Mouse (Mus musculus) natural killer cell, adult 2 months (primary cell): Measurements from ENCODE around the gene Ackr2.

ENCODE experiments used
- DNase-seq, 2 experiments: peaks; one replicate each; pipeline ENCODE4 v3.0.0; 2022; ENCODE audit warnings: low spot score in 2 of 2

Gene Ackr2

GRCm38 (mm10) chr9:121891301-121891700, 6.9 kb upstream of the Ackr2 start:
- no peak for DNase-seq

GRCm38 (mm10) chr9:121892057-121892687, 6.0 kb upstream of the Ackr2 start:
- no peak for DNase-seq

GRCm38 (mm10) chr9:121894447-121894846, 3.7 kb upstream of the Ackr2 start:
- no peak for DNase-seq

GRCm38 (mm10) chr9:121895392-121895993, 2.7 kb upstream of the Ackr2 start:
- no peak for DNase-seq

DNA sequence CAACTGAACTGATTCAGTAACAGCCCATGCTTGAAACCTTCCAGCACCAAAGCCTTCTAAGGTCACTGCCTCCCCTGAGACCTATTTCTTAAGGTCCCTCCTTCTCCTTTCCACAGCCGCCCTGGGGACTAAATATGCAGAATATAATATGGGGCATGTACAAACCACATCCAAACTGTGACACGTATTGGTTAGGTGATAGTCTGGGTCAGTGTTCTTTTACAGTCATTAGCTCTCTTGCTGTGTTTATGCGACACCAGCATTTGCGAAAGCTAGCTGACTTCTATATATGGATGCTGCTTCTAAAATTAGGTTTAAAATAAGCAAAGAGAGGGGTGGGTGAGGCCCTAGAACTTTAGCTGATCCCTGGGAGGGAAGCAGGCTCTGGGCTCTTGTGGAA, 1.3 kb upstream of the Ackr2 start:
- no peak for DNase-seq

DNA sequence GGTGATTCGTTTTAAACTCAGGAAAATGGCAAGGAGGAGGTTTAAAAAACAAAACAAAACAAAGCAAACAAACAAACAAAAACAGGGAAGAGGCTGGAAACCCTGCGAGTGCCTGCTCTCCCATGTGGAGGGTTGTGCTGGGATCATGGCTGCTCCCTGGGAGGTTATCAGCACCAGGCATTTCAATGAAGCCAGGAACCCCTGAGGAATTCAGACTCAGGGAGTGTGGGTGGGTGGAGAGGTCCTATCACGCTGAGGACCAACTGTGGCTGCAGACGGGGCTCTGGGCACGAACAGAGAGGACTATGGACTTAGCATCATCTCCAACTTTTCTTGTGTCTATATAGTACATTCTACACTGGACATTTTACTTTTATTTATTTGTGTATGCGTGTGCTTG, 1.2 kb downstream of the Ackr2 start:
- no peak for DNase-seq

DNA sequence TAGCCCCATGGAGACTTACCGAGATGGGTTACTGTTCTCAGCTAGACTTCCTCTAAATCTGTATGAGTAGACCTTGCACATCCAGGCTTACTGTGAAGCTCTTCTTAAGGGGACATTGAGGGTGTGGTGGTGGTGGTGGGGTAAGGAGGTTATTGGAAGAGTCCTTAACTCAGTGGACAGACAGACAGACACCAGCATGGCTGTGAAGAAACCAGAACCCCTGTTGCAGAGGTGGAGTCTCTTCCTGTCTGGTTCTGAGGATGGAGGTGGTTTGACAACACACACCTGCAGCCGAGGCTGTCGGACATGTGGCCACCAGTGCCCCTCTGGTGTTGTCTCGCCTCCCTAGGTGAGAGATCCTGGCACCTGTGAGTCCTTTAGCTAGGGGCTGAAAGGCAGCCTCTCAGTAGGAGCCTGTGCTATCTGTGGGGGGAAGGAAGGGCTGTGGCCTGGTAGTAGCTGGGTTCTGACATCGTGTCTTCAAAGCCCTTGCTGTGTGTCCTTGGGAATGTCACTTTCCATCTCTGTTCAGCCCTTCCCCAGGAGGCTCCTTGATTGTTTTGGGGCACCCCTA, 2.2 kb downstream of the Ackr2 start:
- no peak for DNase-seq

DNA sequence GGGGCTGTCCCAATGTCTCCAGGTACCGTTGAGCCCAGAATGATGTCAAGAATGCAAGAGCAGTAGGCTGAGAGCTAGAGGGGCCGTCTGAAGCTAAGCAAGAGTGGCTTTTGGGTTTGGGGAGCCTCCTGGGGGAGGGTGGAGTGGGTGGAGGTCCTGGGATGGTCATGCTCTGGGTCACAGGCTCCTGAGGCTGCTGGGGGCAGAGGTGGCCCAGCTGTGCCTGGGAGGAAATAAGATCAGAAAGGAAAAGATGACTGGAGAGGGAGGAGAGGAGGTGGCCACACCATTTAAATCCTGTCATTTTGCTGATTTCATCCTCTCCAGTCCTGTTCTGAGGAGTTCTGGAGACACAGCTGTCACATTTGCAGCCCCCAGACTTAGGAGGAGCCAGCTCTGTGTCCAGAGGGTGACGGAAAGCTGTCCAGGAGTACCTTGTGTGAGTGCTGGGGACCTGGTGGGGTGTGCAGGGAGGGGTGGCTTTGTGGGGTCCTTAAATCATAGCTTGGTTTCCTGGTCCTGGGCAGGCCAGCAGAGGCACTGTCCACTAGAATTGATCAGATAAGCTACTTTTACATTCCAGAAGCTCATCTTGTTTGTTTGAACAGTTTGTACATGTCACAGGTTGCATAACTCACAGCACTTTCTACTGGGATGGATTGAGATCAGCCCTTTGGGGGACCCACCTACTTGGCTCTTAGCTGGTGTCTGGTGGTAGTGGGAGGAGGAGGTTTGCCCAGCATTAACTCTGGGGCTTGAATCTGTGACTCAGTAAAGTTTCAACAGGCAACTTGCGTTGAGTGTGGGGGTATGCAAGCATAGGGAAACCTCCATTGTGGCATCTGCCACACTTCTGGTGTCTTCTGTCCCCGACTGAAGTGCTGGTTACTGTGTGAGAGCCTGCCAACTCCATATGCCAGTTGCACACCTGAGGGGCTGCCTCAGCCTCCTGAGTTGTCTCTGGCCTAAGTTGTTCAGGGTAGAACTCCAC, 3.9 kb downstream of the Ackr2 start:
- no peak for DNase-seq

DNA sequence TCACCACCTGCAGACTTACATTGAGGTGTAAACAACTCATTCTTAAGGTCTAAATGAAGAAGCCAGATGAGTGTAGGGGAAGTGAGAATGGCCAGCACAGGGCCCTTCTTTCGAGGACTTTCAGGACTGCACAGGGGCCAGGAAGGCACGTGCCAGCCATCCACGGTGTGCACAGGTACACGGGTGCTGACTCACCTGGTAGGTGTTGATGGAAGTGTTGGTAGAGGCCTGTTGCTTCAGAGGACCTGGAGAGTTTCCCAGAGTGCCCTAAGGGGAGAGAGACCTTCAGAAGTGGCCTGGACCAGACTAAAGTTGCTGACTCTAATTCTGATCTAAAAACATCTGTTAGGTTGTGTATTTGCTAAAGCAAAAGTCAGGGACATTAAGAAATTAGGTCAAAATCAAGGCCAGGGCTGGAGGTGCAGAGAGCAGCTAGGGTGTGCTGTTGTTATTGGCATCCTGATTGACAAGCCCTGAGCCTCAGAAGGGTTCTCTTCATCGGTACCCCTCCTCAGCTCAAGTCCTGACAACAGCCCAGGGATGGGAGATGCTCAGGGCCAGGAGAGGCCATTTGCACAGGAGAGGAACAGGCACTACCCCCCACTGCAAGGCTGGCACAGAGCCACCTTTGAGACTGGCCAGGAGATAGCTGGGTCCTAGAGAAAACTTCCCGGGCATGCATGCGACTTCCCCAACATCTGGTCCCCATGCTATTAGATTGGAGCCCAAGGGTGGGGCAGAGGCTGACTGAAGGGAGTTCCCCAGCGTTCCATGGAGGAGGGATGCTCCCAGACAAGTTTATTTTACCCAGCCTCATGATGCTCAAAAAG, 5.5 kb downstream of the Ackr2 start:
- no peak for DNase-seq

DNA sequence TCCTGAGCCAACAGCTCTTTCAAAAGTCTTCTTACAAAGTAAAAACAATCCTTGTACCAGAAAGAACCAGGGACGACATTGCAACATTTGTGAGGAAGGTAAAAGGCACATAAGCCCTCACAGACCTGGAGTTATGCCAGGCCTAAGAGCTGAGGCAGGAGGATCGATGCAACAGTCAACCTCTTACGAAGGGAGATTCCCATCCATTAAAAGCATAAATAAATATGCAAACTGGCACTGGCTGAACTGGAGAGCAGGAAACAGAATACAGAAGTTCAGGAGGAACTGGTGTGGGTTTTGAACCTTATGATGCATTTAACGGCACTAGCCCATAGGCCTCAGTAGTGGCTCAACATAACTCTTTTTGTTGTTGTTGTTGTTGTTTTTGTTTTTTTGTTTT, 6.2 kb downstream of the Ackr2 start:
- DNase-seq = no peak

DNA sequence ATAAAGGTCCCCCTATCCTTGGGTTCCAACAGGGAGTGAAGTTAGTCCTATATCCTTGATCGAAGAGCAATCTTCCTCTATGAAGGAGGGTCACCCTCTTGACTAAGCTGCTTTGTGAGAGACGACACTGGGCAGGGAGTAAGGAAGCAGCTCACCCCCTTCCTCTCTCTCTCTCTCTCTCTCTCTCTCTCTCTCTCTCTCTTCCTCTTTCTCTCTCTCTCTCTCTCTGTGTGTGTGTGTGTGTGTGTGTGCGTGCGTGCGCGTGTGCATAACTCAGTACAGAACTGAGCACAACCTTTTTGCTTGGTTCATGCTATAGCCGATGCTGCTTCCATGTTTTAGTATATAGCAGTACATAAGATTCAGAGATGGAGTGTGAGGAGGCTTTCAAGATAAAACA, 6.8 kb downstream of the Ackr2 start:
- no peak for DNase-seq

- DNase-seq = no peak
Observed at GRCm38 (mm10) chr9:121905556-121906185, 7.5 kb downstream of the Ackr2 start.

GRCm38 (mm10) chr9:121906456-121906855, 8.3 kb downstream of the Ackr2 start:
- DNase-seq = no peak

DNA sequence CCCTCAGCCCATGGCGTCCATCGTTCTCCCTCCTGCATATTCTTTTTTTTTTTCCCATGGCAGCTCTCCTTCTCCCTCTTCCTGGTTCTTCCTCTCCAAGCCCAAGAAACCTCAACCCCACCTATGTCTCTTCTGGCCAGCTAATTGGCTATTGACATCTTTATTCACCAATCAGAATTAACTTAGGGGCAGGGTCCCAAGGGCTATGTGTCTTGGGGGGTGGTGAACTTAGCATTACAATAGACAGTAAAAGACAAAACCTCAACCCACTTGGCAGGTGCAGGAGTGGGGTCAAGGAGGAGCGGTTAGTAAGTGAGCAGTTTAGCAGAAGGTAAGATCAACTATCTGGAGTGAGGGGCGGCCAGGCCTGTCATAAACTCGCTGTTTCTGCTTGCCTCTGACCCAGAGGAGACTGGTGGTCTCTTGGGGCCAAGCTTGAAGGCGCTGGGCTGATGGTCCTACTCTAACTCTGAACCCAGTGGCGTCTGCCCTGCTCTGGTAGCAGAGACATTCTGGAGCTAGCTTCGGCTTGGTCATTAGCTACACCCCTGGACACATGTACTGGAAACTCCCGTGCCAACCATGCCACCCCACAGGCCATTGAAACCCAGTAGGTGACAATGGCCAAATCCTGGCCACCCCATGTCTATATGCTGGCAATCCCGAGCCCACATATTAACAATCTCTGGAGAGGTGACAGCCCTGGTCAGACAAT, 9.4 kb downstream of the Ackr2 start:
- DNase-seq = no peak

- DNase-seq = no peak
Observed at GRCm38 (mm10) chr9:121908321-121908720, 10.2 kb downstream of the Ackr2 start.

DNA sequence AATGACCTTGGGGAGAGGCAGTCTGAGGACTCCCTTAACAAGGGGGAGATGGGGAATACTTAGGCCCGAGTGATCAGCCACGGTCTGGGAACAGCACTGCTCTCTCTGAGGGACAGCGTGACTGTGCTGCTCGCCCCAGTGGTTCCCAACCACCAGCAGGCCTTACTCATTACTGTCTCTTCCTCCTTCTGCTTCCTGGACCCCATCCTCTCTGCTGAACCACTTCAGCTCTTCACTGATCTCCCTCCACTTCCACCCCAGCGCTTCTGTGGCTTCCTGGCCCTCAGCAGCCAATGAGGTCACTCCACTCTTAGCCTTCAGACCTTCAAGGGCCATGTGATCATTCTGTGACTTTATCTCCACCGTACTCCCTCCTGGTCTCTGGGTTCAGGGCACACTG, 11.5 kb downstream of the Ackr2 start:
- DNase-seq = peak in 1 of 2 experiments; percentile 46

GRCm38 (mm10) chr9:121911196-121911595, 13.0 kb downstream of the Ackr2 start:
- DNase-seq = no peak

- no peak for DNase-seq
Observed at GRCm38 (mm10) chr9:121912786-121913185, 14.6 kb downstream of the Ackr2 start.

DNA sequence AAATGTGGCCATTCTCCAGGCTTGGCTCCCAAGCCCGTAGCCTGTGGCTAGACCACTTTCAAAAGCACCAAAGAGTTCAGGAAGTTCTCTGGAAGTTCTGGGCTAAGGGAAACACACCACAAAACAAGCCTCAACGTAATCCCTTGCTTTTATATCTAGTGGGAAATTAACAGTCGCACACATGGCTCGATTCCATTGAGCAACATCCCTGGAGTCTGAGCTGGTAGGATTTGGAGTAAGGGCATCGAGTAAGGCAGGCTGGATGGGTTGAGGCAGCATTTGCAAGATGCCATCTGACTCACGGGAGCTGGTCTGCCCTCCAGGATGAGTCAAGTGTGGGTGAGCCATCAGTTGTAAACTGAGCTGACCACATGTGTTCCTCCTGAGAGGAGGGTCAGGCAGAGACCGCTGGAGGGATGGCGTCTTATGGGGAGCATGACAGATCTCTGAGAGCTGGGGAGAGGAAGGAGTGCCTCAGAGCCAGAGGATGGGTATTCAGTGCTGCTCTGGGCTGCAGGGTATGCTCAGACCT, 16.1 kb downstream of the Ackr2 start:
- DNase-seq = no peak

DNA sequence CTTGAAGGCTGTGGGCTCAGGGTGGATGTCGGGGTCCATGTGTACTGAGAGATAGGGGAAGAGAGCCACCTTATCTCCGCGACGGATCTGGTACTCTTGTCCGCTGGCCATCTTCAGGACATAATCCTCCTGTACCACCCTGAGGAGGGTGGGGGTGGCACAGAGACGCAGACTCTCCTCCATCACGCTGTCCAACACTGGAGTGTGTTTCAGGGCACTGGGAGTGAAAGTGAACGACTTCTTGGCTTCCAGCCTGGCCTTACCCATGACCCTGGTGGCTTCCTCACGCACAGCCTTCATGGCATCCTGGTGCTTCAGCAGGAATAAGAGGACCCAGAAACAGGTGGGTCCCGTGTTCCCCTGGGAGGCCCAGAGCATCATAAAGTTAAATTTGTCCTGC, 16.9 kb downstream of the Ackr2 start:
- no peak for DNase-seq
